Mouse (Mus musculus): ENCODE data around the gene Usf1. TPM values are rescaled to one million over a fixed set of nuclear protein-coding genes. Genes with fewer than 3 reads are reported as not detected.
A peak's percentile ranks its signal among the peaks of the same experiment; 100 is the strongest.

Usf1 gene
- polyA plus RNA-seq, 1 experiment from 2014 or later, result 101 TPM

- no peaks in the 10 kb centered on the region for H3K4me1 ChIP-seq (ENCODE audit: control insufficient read depth, insufficient read depth, low read length)
- no peaks in the 10 kb centered on the region for H3K36me3 ChIP-seq (replicated peaks; ENCODE audit: control insufficient read depth, insufficient read depth, low read depth, low read length)
- peaks cover 4% of the 10 kb centered on the region; the same call in 1 of the 2 replicates for H3K27me3 ChIP-seq (ENCODE audit: control insufficient read depth, insufficient read depth, low read length)
- ATAC-seq (replicated peaks; ENCODE audit: insufficient number of reproducible peaks, low FRiP score, low TSS enrichment, low read depth), result peak; percentile 25; the same call in 1 of the 2 replicates
- no peaks in the 10 kb centered on the region for H3K9me3 ChIP-seq (replicated peaks; ENCODE audit: control insufficient read depth, low read length)
- H3K4me2 ChIP-seq (ENCODE audit: low read depth, low read length), result peak overlapping the region; percentile 25; the same call in 1 of the 2 replicates
- no peak overlapping the region for H3K4me3 ChIP-seq (ENCODE audit: low read depth, low read length)
- peak; percentile 75 for DNase-seq (ENCODE audit: low spot score)
- H3K27ac ChIP-seq (replicated peaks; ENCODE audit: low read depth, low read length), result no peak overlapping the region
- no peak overlapping the region for H3K9ac ChIP-seq (replicated peaks; ENCODE audit: low read length)
- 7% methylated on average over 31 of the region's 31 CpGs for WGBS
These were observed 31.0 kb upstream of the Usf1 start for GRCm38 (mm10) chr1:171379935-171380599.

DNA sequence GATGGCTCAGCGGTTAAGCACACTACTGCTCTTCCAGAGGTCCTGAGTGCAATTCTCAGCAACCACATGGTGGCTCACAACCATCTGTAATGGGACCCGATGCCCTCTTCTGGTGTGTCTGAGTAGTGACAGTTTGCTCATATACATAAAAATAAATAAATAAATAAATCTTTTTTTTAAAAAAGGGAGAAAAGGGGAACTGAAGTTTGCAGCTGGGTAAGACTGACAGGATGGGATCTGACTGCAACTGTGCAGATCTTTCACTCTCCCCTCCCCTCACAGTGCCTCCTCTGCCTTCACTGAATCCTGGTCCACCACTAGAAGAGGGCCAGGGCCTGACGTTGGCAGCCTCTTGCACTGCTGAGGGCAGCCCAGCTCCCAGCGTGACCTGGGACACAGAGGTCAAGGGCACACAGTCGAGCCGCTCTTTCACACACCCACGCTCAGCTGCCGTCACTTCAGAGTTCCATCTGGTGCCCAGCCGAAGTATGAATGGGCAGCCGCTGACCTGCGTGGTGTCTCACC, 29.0 kb upstream of the Usf1 start:
- Histone ChIP-seq H3K4me2 (ENCODE audit: low read depth, low read length) (no peak overlapping the region), H3K4me3 (ENCODE audit: low read depth, low read length) (no peak overlapping the region), H3K27ac (replicated peaks; ENCODE audit: low read depth, low read length) (no peak overlapping the region), H3K4me1 (ENCODE audit: control insufficient read depth, insufficient read depth, low read length) (no peaks in the 10 kb centered on the region), H3K9me3 (replicated peaks; ENCODE audit: control insufficient read depth, low read length) (no peaks in the 10 kb centered on the region), H3K36me3 (replicated peaks; ENCODE audit: control insufficient read depth, insufficient read depth, low read depth, low read length) (no peaks in the 10 kb centered on the region), H3K27me3 (ENCODE audit: control insufficient read depth, insufficient read depth, low read length) (peaks cover 4% of the 10 kb centered on the region; the same call in 1 of the 2 replicates), H3K9ac (replicated peaks; ENCODE audit: low read length) (no peak overlapping the region)
- 79% methylated on average over 11 of the region's 11 CpGs for WGBS
- no peak for DNase-seq (ENCODE audit: low spot score)
- ATAC-seq (replicated peaks; ENCODE audit: insufficient number of reproducible peaks, low FRiP score, low TSS enrichment, low read depth), result no peak

- Histone ChIP-seq H3K4me1 (ENCODE audit: control insufficient read depth, insufficient read depth, low read length) (no peaks in the 10 kb centered on the region), H3K27ac (replicated peaks; ENCODE audit: low read depth, low read length) (no peak overlapping the region), H3K4me2 (ENCODE audit: low read depth, low read length) (no peak overlapping the region), H3K36me3 (replicated peaks; ENCODE audit: control insufficient read depth, insufficient read depth, low read depth, low read length) (no peaks in the 10 kb centered on the region), H3K27me3 (ENCODE audit: control insufficient read depth, insufficient read depth, low read length) (peaks cover 4% of the 10 kb centered on the region; the same call in 1 of the 2 replicates), H3K9me3 (replicated peaks; ENCODE audit: control insufficient read depth, low read length) (no peaks in the 10 kb centered on the region), H3K4me3 (ENCODE audit: low read depth, low read length) (no peak overlapping the region), H3K9ac (replicated peaks; ENCODE audit: low read length) (no peak overlapping the region)
- ATAC-seq (replicated peaks; ENCODE audit: insufficient number of reproducible peaks, low FRiP score, low TSS enrichment, low read depth) (no peak), DNase-seq (ENCODE audit: low spot score) (no peak)
- WGBS, result 59% methylated on average over 9 of the region's 9 CpGs
These were observed 26.8 kb upstream of the Usf1 start for GRCm38 (mm10) chr1:171384361-171384760.

DNA sequence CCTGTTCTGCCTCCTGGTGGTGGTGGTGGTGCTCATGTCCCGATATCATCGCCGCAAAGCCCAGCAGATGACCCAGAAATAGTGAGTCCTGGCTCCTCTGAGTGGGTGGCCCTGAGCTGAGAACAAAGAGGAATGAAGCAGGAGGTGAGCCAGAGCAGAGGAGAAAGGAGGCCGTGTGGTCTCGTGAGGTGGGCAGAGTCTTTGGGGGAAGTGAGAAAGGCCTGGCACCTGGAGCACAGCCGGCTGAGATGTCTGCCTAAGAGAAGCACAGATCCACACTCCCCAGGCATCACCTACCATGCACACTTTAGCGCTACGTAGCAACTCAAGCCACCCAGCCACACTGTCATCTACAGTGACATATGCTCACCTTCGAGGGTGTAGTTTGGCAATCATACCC, 25.9 kb upstream of the Usf1 start:
- no peak overlapping the region; the same call in 1 of the 2 replicates for H3K9ac ChIP-seq (replicated peaks; ENCODE audit: low read length)
- H3K4me1 ChIP-seq (ENCODE audit: control insufficient read depth, insufficient read depth, low read length), result no peaks in the 10 kb centered on the region
- no peak overlapping the region for H3K27ac ChIP-seq (replicated peaks; ENCODE audit: low read depth, low read length)
- ATAC-seq (replicated peaks; ENCODE audit: insufficient number of reproducible peaks, low FRiP score, low TSS enrichment, low read depth) (no peak), DNase-seq (ENCODE audit: low spot score) (no peak)
- peaks cover 4% of the 10 kb centered on the region; the same call in 1 of the 2 replicates for H3K27me3 ChIP-seq (ENCODE audit: control insufficient read depth, insufficient read depth, low read length)
- no peak overlapping the region for H3K4me3 ChIP-seq (ENCODE audit: low read depth, low read length)
- no peaks in the 10 kb centered on the region for H3K9me3 ChIP-seq (replicated peaks; ENCODE audit: control insufficient read depth, low read length)
- 64% methylated on average over 9 of the region's 9 CpGs for WGBS
- H3K36me3 ChIP-seq (replicated peaks; ENCODE audit: control insufficient read depth, insufficient read depth, low read depth, low read length), result no peaks in the 10 kb centered on the region
- no peak overlapping the region for H3K4me2 ChIP-seq (ENCODE audit: low read depth, low read length)

DNA sequence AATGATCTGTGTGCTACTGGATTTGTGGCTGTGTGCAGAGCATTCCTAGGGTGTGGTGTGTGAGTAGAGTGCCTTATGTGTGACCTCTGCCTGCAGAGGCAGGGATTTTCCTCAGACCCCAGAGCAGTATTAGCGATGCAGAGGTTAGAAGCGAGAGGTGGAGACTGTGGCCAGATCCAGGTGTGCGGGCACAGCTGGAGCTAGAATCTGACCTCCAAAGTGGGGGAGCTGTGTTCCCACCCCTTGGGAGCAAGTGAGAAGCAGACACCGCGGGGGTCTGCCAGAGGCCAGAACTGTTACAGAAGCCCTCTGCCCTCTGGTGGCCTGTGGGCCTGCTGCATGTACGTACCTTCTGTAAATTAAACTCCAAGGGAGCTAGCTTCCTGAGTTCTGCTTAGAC, 24.0 kb upstream of the Usf1 start:
- Histone ChIP-seq H3K27me3 (ENCODE audit: control insufficient read depth, insufficient read depth, low read length) (no peaks in the 10 kb centered on the region), H3K27ac (replicated peaks; ENCODE audit: low read depth, low read length) (no peak overlapping the region), H3K36me3 (replicated peaks; ENCODE audit: control insufficient read depth, insufficient read depth, low read depth, low read length) (no peaks in the 10 kb centered on the region), H3K4me2 (ENCODE audit: low read depth, low read length) (no peak overlapping the region), H3K4me1 (ENCODE audit: control insufficient read depth, insufficient read depth, low read length) (no peaks in the 10 kb centered on the region), H3K9me3 (replicated peaks; ENCODE audit: control insufficient read depth, low read length) (no peaks in the 10 kb centered on the region), H3K4me3 (ENCODE audit: low read depth, low read length) (no peak overlapping the region), H3K9ac (replicated peaks; ENCODE audit: low read length) (no peak overlapping the region)
- WGBS, result 12% methylated on average over 6 of the region's 6 CpGs
- DNase-seq (ENCODE audit: low spot score), result peak; percentile 64
- ATAC-seq (replicated peaks; ENCODE audit: insufficient number of reproducible peaks, low FRiP score, low TSS enrichment, low read depth), result no peak

DNA sequence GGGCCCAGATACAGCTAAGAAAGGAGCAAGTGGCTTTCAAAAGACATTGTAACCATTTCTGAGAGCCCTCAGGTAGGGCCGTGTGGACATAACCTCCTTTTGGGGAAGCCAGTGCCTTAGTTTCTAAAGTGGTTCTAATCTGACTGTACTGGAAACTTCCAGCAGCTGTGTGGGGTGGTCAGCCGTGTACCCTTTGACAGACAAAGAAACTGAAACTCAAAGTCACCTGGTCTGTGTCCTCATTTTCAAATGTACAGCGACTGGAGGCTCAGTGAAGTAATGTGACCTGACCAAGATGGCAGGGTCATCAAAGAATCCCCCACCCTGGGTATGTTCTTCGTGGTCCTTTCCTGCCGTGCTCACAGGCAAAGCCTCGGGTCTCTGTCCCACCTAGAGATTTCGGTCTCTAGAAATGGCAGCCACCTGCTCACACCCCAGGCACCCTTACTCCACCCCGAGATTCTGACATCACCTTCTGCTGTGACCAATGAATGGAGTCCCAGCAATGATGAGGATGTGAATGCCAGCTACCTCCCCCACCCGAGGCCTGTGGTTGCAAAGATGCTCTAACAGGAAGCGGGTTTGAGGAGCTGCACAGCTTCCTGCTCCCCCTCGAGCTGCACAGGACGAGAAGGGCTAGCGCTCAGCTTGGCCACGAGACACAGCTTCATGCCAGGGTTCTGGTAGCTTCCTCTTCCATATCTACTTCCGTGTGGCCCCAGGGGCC, 22.6 kb upstream of the Usf1 start, which contains the start of gene Arhgap30:
Gene Arhgap30, plus strand, starts transcription at position 579 of the 727 bp plus-strand sequence.
- no peak within 1 kb of the TSS for H3K27ac ChIP-seq (replicated peaks; ENCODE audit: low read depth, low read length)
- no peaks in the 10 kb centered on the region for H3K36me3 ChIP-seq (replicated peaks; ENCODE audit: control insufficient read depth, insufficient read depth, low read depth, low read length)
- no peaks in the 10 kb centered on the region for H3K9me3 ChIP-seq (replicated peaks; ENCODE audit: control insufficient read depth, low read length)
- ATAC-seq (replicated peaks; ENCODE audit: insufficient number of reproducible peaks, low FRiP score, low TSS enrichment, low read depth), result no peak
- no peaks in the 10 kb centered on the region for H3K27me3 ChIP-seq (ENCODE audit: control insufficient read depth, insufficient read depth, low read length)
- no peaks in the 10 kb centered on the region for H3K4me1 ChIP-seq (ENCODE audit: control insufficient read depth, insufficient read depth, low read length)
- DNase-seq (ENCODE audit: low spot score), result no peak
- no peak within 1 kb of the TSS for H3K9ac ChIP-seq (replicated peaks; ENCODE audit: low read length)
- H3K4me2 ChIP-seq (ENCODE audit: low read depth, low read length), result no peak within 1 kb of the TSS
- WGBS, result 80% methylated on average over 15 of the region's 15 CpGs
- H3K4me3 ChIP-seq (ENCODE audit: low read depth, low read length), result no peak within 1 kb of the TSS

DNA sequence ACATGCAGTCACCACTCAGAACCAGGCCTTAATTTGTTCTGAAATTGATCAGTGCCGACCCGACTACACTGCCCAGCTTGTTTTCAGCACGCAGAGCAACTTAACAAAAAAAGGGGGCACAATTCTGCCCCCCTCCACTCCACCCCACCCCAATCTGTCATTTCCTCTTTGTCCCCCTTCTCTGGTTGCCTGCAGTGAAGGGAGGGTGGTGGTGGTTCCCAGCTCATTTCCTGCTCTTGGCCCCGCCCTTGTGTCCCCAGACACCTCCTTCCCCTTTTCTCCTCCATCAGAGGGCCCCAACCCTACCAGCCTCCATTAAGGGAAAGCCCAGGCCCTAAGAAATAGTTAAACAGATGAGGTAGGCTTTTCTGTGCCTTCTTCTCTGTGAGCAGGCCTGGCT, 21.0 kb upstream of the Usf1 start:
- Histone ChIP-seq H3K4me3 (ENCODE audit: low read depth, low read length) (no peak overlapping the region), H3K27me3 (ENCODE audit: control insufficient read depth, insufficient read depth, low read length) (no peaks in the 10 kb centered on the region), H3K27ac (replicated peaks; ENCODE audit: low read depth, low read length) (no peak overlapping the region), H3K36me3 (replicated peaks; ENCODE audit: control insufficient read depth, insufficient read depth, low read depth, low read length) (no peaks in the 10 kb centered on the region), H3K9me3 (replicated peaks; ENCODE audit: control insufficient read depth, low read length) (no peaks in the 10 kb centered on the region), H3K4me1 (ENCODE audit: control insufficient read depth, insufficient read depth, low read length) (no peaks in the 10 kb centered on the region), H3K9ac (replicated peaks; ENCODE audit: low read length) (no peak overlapping the region), H3K4me2 (ENCODE audit: low read depth, low read length) (no peak overlapping the region)
- 92% methylated on average over 4 of the region's 4 CpGs for WGBS
- ATAC-seq (replicated peaks; ENCODE audit: insufficient number of reproducible peaks, low FRiP score, low TSS enrichment, low read depth) (no peak), DNase-seq (ENCODE audit: low spot score) (no peak)

DNA sequence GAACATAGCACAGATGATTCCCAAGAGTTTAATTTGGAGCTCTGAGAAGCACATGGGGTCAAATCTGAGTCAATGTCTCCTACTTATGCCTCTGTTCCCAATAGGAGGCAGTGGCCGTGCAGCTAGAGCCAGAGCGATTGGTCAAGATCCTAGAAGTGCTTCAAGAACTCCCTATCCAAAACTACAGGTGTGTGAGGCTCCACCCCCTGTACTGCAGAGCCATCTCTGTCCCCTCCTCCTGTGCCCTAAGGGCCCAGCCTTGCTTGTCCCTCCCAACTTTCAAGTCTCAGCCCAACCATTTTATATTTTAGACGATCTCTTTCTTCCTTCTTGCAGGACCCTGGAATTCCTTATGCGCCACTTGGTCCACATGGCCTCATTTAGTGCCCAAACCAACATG, 9.3 kb upstream of the Usf1 start:
- H3K27ac ChIP-seq (replicated peaks; ENCODE audit: low read depth, low read length), result no peak overlapping the region
- ATAC-seq (replicated peaks; ENCODE audit: insufficient number of reproducible peaks, low FRiP score, low TSS enrichment, low read depth) (no peak), DNase-seq (ENCODE audit: low spot score) (no peak)
- H3K4me2 ChIP-seq (ENCODE audit: low read depth, low read length), result no peak overlapping the region
- no peaks in the 10 kb centered on the region for H3K4me1 ChIP-seq (ENCODE audit: control insufficient read depth, insufficient read depth, low read length)
- H3K4me3 ChIP-seq (ENCODE audit: low read depth, low read length), result no peak overlapping the region
- H3K9ac ChIP-seq (replicated peaks; ENCODE audit: low read length), result no peak overlapping the region
- no peaks in the 10 kb centered on the region for H3K9me3 ChIP-seq (replicated peaks; ENCODE audit: control insufficient read depth, low read length)
- H3K27me3 ChIP-seq (ENCODE audit: control insufficient read depth, insufficient read depth, low read length), result no peaks in the 10 kb centered on the region
- WGBS, result 71% methylated on average over 4 of the region's 4 CpGs
- no peaks in the 10 kb centered on the region for H3K36me3 ChIP-seq (replicated peaks; ENCODE audit: control insufficient read depth, insufficient read depth, low read depth, low read length)
